ENCODE assay signal across 9 mouse cellular contexts in the genomic region with DNA sequence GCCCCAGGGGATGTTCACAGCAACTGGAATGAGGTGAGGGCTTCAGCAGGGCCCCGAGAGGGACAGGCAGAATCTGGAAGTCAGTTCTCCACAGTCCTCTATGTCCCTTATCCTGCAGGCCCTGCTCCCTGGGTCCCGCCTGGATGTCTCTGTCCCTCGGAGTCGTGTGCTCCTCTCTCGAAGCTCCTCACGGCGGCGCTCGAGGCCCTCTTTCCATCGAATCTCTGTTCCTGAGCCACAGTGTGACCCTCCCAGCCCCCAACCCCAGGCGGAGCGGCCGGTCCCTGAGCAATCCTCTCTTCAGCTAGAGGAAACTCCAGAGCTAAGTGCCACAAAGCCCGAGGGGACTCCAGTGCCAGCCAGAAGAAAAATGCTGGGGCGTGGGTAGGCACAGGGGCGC. TPM values are rescaled to one million over a fixed set of nuclear protein-coding genes. Genes with fewer than 3 reads are reported as not detected.
A peak's percentile ranks its signal among the peaks of the same experiment; 100 is the strongest.
DNase-seq lines count a peak whose midpoint lies in the region; ATAC-seq and TF ChIP-seq lines count a peak whose summit lies in the region.
"Had no signal": no experiment of that assay in that cellular context is flagged by ENCODE, and none has a peak within 500 bp of the region (broad histone marks: within the 10 kb centered on the region; RNA-seq: fewer than 3 reads in every experiment).

No protein-coding gene starts in this region.

- 11% methylated on average over 14 of the region's 16 CpGs for WGBS in heart, postnatal 0 days
- 7% methylated on average over 16 of the region's 16 CpGs for WGBS in stomach, embryonic 16.5 days

- no peak for TF ChIP-seq EP300 in heart, postnatal 0 days (IDR thresholded peaks at IDR 0.05; ENCODE audit: low read depth)

- TF ChIP-seq CTCF in heart, postnatal 0 days (IDR thresholded peaks at IDR 0.05; ENCODE audit: low read depth) = peak; percentile 51

- no peak overlapping the region for H3K9ac ChIP-seq in heart, postnatal 0 days (replicated peaks; ENCODE audit: low read depth, low read length)
- peak overlapping the region; percentile 31 for H3K9ac ChIP-seq in stomach, embryonic 16.5 days (ENCODE audit: low read length)
- H3K9ac ChIP-seq: liver, embryonic 13.5 days had no signal

- no peaks in the 10 kb centered on the region for H3K36me3 ChIP-seq in heart, postnatal 0 days (replicated peaks; ENCODE audit: control insufficient read depth, insufficient read depth, low read length)
- no peaks in the 10 kb centered on the region for H3K36me3 ChIP-seq in stomach, embryonic 16.5 days (ENCODE audit: control insufficient read depth, insufficient read depth, low read length)
- H3K36me3 ChIP-seq: liver, embryonic 13.5 days had no signal

- peak; percentile 54 for DNase-seq in left cerebral cortex, postnatal 14 days (ENCODE audit: low spot score in 2 of 2)
- no peak for DNase-seq in left cerebral cortex, adult 11 months (ENCODE audit: low spot score)
- peak; percentile 76 for DNase-seq in embryo, embryonic 9.5 days (ENCODE audit: extremely low spot score)
- DNase-seq in heart, postnatal 0 days (ENCODE audit: low spot score) = peak; percentile 64
- DNase-seq in layer of hippocampus, postnatal 14 days (ENCODE audit: low spot score in 2 of 2) = peak; percentile 46 to 55
- peak; percentile 75 for DNase-seq in mesoderm, embryonic 11.5 days (ENCODE audit: low read depth, low spot score)
- DNase-seq in spleen, adult 12 weeks (ENCODE audit: low spot score) = no peak
- DNase-seq: liver, embryonic 13.5 days had no signal

- H3K4me1 ChIP-seq in heart, postnatal 0 days (ENCODE audit: control insufficient read depth, insufficient read depth) = peaks cover 7% of the 10 kb centered on the region; the same call in 1 of the 2 replicates
- H3K4me1 ChIP-seq in stomach, embryonic 16.5 days (ENCODE audit: control insufficient read depth, insufficient read depth, low read length) = no peaks in the 10 kb centered on the region

- intact Hi-C loops in left cerebral cortex, postnatal 14 days (cut with DNase I) = loop anchor here (2.0 kb wide), 1 partner anchor 49 kb away; no protein-coding TSS in a partner anchor

- no peak overlapping the region for H3K27ac ChIP-seq in heart, postnatal 0 days (ENCODE audit: low read depth)
- no peak overlapping the region for H3K27ac ChIP-seq in stomach, embryonic 16.5 days (ENCODE audit: low read length)
- H3K27ac ChIP-seq: liver, embryonic 13.5 days had no signal

- no peaks in the 10 kb centered on the region for H3K27me3 ChIP-seq in heart, postnatal 0 days (ENCODE audit: control insufficient read depth, insufficient read depth, low read length)
- H3K27me3 ChIP-seq in stomach, embryonic 16.5 days (ENCODE audit: control insufficient read depth, insufficient read depth, low read length) = no peaks in the 10 kb centered on the region; the same call in none of the 2 replicates

- H3K4me2 ChIP-seq in heart, postnatal 0 days (ENCODE audit: low read depth, low read length) = no peak overlapping the region
- peak overlapping the region; percentile 34 for H3K4me2 ChIP-seq in stomach, embryonic 16.5 days (ENCODE audit: low read depth, low read length)
- H3K4me2 ChIP-seq: liver, embryonic 13.5 days had no signal

- H3K4me3 ChIP-seq in heart, postnatal 0 days (ENCODE audit: low read depth, low read length) = no peak overlapping the region
- H3K4me3 ChIP-seq in stomach, embryonic 16.5 days (replicated peaks; ENCODE audit: low read length) = peak overlapping the region; percentile 14; the same call in 1 of the 2 replicates
- H3K4me3 ChIP-seq: liver, embryonic 13.5 days had no signal

- peak; percentile 59; the same call in 1 of the 2 replicates for ATAC-seq in heart, postnatal 0 days (ENCODE audit: insufficient read depth, low read depth)
- peak; percentile 38; the same call in 1 of the 2 replicates for ATAC-seq in stomach, embryonic 16.5 days (ENCODE audit: insufficient read depth, low FRiP score)

- no peaks in the 10 kb centered on the region for H3K9me3 ChIP-seq in heart, postnatal 0 days (replicated peaks; ENCODE audit: control insufficient read depth, low read length)
- no peaks in the 10 kb centered on the region for H3K9me3 ChIP-seq in stomach, embryonic 16.5 days (replicated peaks; ENCODE audit: control insufficient read depth, low read length)
- H3K9me3 ChIP-seq: liver, embryonic 13.5 days had no signal

RNA-seq across cellular contexts. Expression of gene Cln3, which starts 2.2 kb away (rescaled TPM):
- total RNA-seq in left cerebral cortex, postnatal 14 days (2021) = 10 to 100 TPM; 20.4 to 21.5 TPM
- 14.8 and 17.1 TPM in 2 replicates for total RNA-seq in heart, postnatal 0 days (2014; rRNA removed; ENCODE audit: low replicate concordance)
- 14.9 and 17.0 TPM in 2 replicates for polyA plus RNA-seq in heart, postnatal 0 days (2015; fragmentation: Nextera tagmentation; extraction: Ambion mirVana)
- 10 to 100 TPM; 24.3 to 28.3 TPM for total RNA-seq in layer of hippocampus, postnatal 14 days (2021)
- 30.4 and 33.3 TPM in 2 replicates for polyA plus RNA-seq in stomach, embryonic 16.5 days (2015; fragmentation: Nextera tagmentation; extraction: Ambion mirVana)

RNA-seq across cellular contexts. Expression of gene Apobr, which starts 3.0 kb away (rescaled TPM):
- under 1 TPM; 0.26 to 0.32 TPM for total RNA-seq in left cerebral cortex, postnatal 14 days (2021)
- total RNA-seq in heart, postnatal 0 days (2014; rRNA removed; ENCODE audit: low replicate concordance) = not detected in 2 replicates
- polyA plus RNA-seq in heart, postnatal 0 days (2015; fragmentation: Nextera tagmentation; extraction: Ambion mirVana) = 0.34 and 0.40 TPM in 2 replicates
- 1 to 10 TPM in 1 of 2 experiments, under 1 TPM in 1; 0.39 to 1.1 TPM for total RNA-seq in layer of hippocampus, postnatal 14 days (2021)
- 1.4 and 2.2 TPM in 2 replicates for polyA plus RNA-seq in stomach, embryonic 16.5 days (2015; fragmentation: Nextera tagmentation; extraction: Ambion mirVana)

RNA-seq across cellular contexts. Expression of gene Il27, which starts 7.0 kb away (rescaled TPM):
- not detected for total RNA-seq in left cerebral cortex, postnatal 14 days (2021)
- not detected in 2 replicates for total RNA-seq in heart, postnatal 0 days (2014; rRNA removed; ENCODE audit: low replicate concordance)
- not detected in 2 replicates for polyA plus RNA-seq in heart, postnatal 0 days (2015; fragmentation: Nextera tagmentation; extraction: Ambion mirVana)
- total RNA-seq in layer of hippocampus, postnatal 14 days (2021) = not detected
- polyA plus RNA-seq in stomach, embryonic 16.5 days (2015; fragmentation: Nextera tagmentation; extraction: Ambion mirVana) = not detected in 2 replicates
- polyA plus RNA-seq: liver, embryonic 13.5 days had no signal

RNA-seq across cellular contexts. Expression of gene Eif3c, which starts 21.6 kb away (rescaled TPM):
- 100 to 1,000 TPM; 182 to 186 TPM for total RNA-seq in left cerebral cortex, postnatal 14 days (2021)
- 88.8 and 103 TPM in 2 replicates for total RNA-seq in heart, postnatal 0 days (2014; rRNA removed; ENCODE audit: low replicate concordance)
- 108 and 114 TPM in 2 replicates for polyA plus RNA-seq in heart, postnatal 0 days (2015; fragmentation: Nextera tagmentation; extraction: Ambion mirVana)
- total RNA-seq in layer of hippocampus, postnatal 14 days (2021) = 100 to 1,000 TPM; 182 to 189 TPM
- 165 and 176 TPM in 2 replicates for polyA plus RNA-seq in stomach, embryonic 16.5 days (2015; fragmentation: Nextera tagmentation; extraction: Ambion mirVana)

RNA-seq across cellular contexts. Expression of gene Nupr1, which starts 42.9 kb away (rescaled TPM):
- total RNA-seq in left cerebral cortex, postnatal 14 days (2021) = 10 to 100 TPM; 11.5 to 15.9 TPM
- 1.3 and 4.1 TPM in 2 replicates for total RNA-seq in heart, postnatal 0 days (2014; rRNA removed; ENCODE audit: low replicate concordance)
- 8.9 and 13.0 TPM in 2 replicates for polyA plus RNA-seq in heart, postnatal 0 days (2015; fragmentation: Nextera tagmentation; extraction: Ambion mirVana)
- 1 to 10 TPM; 4.2 to 4.4 TPM for total RNA-seq in layer of hippocampus, postnatal 14 days (2021)
- 133 and 141 TPM in 2 replicates for polyA plus RNA-seq in stomach, embryonic 16.5 days (2015; fragmentation: Nextera tagmentation; extraction: Ambion mirVana)

Comparison
In these comparisons a context has a peak if more than half of its experiments do, and no peak if none do; other contexts are left out.
1. DNase-seq: peak in left cerebral cortex, postnatal 14 days (2 of 2), embryo, embryonic 9.5 days (single experiment), heart, postnatal 0 days (single experiment), layer of hippocampus, postnatal 14 days (2 of 2) and mesoderm, embryonic 11.5 days (single experiment); none in left cerebral cortex, adult 11 months (single experiment) and spleen, adult 12 weeks (single experiment).